ENCODE assay signal across 18 mouse cellular contexts in genomic region chr1:180367626-180368025, GRCm38 (mm10). TPM values are rescaled to one million over a fixed set of nuclear protein-coding genes. Genes with fewer than 3 reads are reported as not detected.
DNase-seq lines count a peak whose midpoint lies in the region; ATAC-seq lines count a peak whose summit lies in the region.
"Had no signal": no experiment of that assay in that cellular context is flagged by ENCODE, and none has a peak within 500 bp of the region (broad histone marks: within the 10 kb centered on the region; RNA-seq: fewer than 3 reads in every experiment).

No protein-coding gene starts in this region.

- no peak overlapping the region for H3K4me3 ChIP-seq in hindbrain, embryonic 10.5 days
- H3K4me3 ChIP-seq in hindbrain, embryonic 11.5 days (ENCODE audit: low read depth, low read length): no peak overlapping the region
- no peak overlapping the region for H3K4me3 ChIP-seq in liver, embryonic 12.5 days
- no peak overlapping the region for H3K4me3 ChIP-seq in hindbrain, embryonic 16.5 days (ENCODE audit: low read length)
- H3K4me3 ChIP-seq: embryonic facial prominence, embryonic 15.5 days; heart, embryonic 12.5 days; limb, embryonic 15.5 days; midbrain, embryonic 10.5 days had no signal

- no peak for ATAC-seq in hindbrain, embryonic 11.5 days (ENCODE audit: low FRiP score)
- ATAC-seq in liver, embryonic 12.5 days: no peak
- no peak for ATAC-seq in hindbrain, embryonic 16.5 days
- ATAC-seq: activated CD4-positive, CD25-positive, alpha-beta regulatory T cell, adult 4 months had no signal

- 78% methylated on average over 3 of the region's 3 CpGs for WGBS in hindbrain, embryonic 10.5 days
- 72% methylated on average over 3 of the region's 3 CpGs for WGBS in hindbrain, embryonic 11.5 days
- 60% methylated on average over 3 of the region's 3 CpGs for WGBS in liver, embryonic 12.5 days (ENCODE audit: insufficient replicate concordance)
- WGBS in hindbrain, embryonic 16.5 days: 45% methylated on average over 3 of the region's 3 CpGs

- H3K27me3 ChIP-seq in hindbrain, embryonic 10.5 days (ENCODE audit: insufficient read depth, poor library complexity, severe bottlenecking): peaks cover 6% of the 10 kb centered on the region; the same call in 1 of the 2 replicates
- no peaks in the 10 kb centered on the region for H3K27me3 ChIP-seq in hindbrain, embryonic 11.5 days (ENCODE audit: control insufficient read depth, insufficient read depth, low read length)
- H3K27me3 ChIP-seq in liver, embryonic 12.5 days (replicated peaks): no peaks in the 10 kb centered on the region
- no peaks in the 10 kb centered on the region for H3K27me3 ChIP-seq in hindbrain, embryonic 16.5 days (replicated peaks; ENCODE audit: control insufficient read depth, insufficient read depth, low read length)
- H3K27me3 ChIP-seq: embryonic facial prominence, embryonic 15.5 days; heart, embryonic 12.5 days; limb, embryonic 15.5 days had no signal

- H3K36me3 ChIP-seq in hindbrain, embryonic 10.5 days: no peaks in the 10 kb centered on the region
- no peaks in the 10 kb centered on the region for H3K36me3 ChIP-seq in hindbrain, embryonic 11.5 days (ENCODE audit: control insufficient read depth, insufficient read depth, low read length)
- H3K36me3 ChIP-seq in liver, embryonic 12.5 days: no peaks in the 10 kb centered on the region
- no peaks in the 10 kb centered on the region for H3K36me3 ChIP-seq in hindbrain, embryonic 16.5 days (ENCODE audit: control insufficient read depth, insufficient read depth, low read length)
- H3K36me3 ChIP-seq: embryonic facial prominence, embryonic 15.5 days; heart, embryonic 12.5 days; limb, embryonic 15.5 days; midbrain, embryonic 10.5 days had no signal

- no peaks in the 10 kb centered on the region for H3K9me3 ChIP-seq in hindbrain, embryonic 10.5 days
- no peaks in the 10 kb centered on the region for H3K9me3 ChIP-seq in hindbrain, embryonic 11.5 days (ENCODE audit: control insufficient read depth, low read length)
- no peaks in the 10 kb centered on the region for H3K9me3 ChIP-seq in liver, embryonic 12.5 days (replicated peaks)
- H3K9me3 ChIP-seq in hindbrain, embryonic 16.5 days (ENCODE audit: control insufficient read depth, low read length): no peaks in the 10 kb centered on the region
- H3K9me3 ChIP-seq: embryonic facial prominence, embryonic 15.5 days; heart, embryonic 12.5 days; limb, embryonic 15.5 days; midbrain, embryonic 10.5 days had no signal

- peaks cover 59% of the 10 kb centered on the region for H3K4me1 ChIP-seq in hindbrain, embryonic 10.5 days (replicated peaks)
- H3K4me1 ChIP-seq in hindbrain, embryonic 11.5 days (replicated peaks; ENCODE audit: control insufficient read depth, insufficient read depth, low read length): 0 out of 2 replicates have a peak, but pooled peaks cover 2% of the 10 kb centered on the region
- H3K4me1 ChIP-seq in liver, embryonic 12.5 days: peaks cover 63% of the 10 kb centered on the region
- H3K4me1 ChIP-seq in hindbrain, embryonic 16.5 days (ENCODE audit: control insufficient read depth, insufficient read depth, low read depth, low read length): peaks cover 35% of the 10 kb centered on the region

- no peak overlapping the region for H3K9ac ChIP-seq in hindbrain, embryonic 11.5 days (ENCODE audit: low read depth, low read length)
- H3K9ac ChIP-seq in liver, embryonic 12.5 days: no peak overlapping the region
- no peak overlapping the region for H3K9ac ChIP-seq in hindbrain, embryonic 16.5 days (ENCODE audit: low read depth, low read length)
- H3K9ac ChIP-seq: embryonic facial prominence, embryonic 15.5 days; heart, embryonic 12.5 days; limb, embryonic 15.5 days had no signal

- H3K4me2 ChIP-seq in hindbrain, embryonic 11.5 days (replicated peaks; ENCODE audit: low read depth, low read length): no peak overlapping the region
- no peak overlapping the region for H3K4me2 ChIP-seq in liver, embryonic 12.5 days
- no peak overlapping the region for H3K4me2 ChIP-seq in hindbrain, embryonic 16.5 days (ENCODE audit: low read length)
- H3K4me2 ChIP-seq: embryonic facial prominence, embryonic 15.5 days; heart, embryonic 12.5 days; limb, embryonic 15.5 days had no signal

- H3K27ac ChIP-seq in hindbrain, embryonic 10.5 days: peak overlapping the region; percentile 54
- H3K27ac ChIP-seq in hindbrain, embryonic 11.5 days (ENCODE audit: low read depth, low read length): no peak overlapping the region
- peak overlapping the region; percentile 4; the same call in 1 of the 2 replicates for H3K27ac ChIP-seq in liver, embryonic 12.5 days
- H3K27ac ChIP-seq in hindbrain, embryonic 16.5 days (ENCODE audit: low read depth, low read length): peak overlapping the region; percentile 58; the same call in 1 of the 2 replicates
- H3K27ac ChIP-seq: limb, embryonic 15.5 days; midbrain, embryonic 10.5 days had no signal

- peak; percentile 64 to 78 for DNase-seq in cerebellum, postnatal 10 days
- DNase-seq in cerebellum, postnatal 36 days: no peak
- no peak for DNase-seq in hindbrain, embryonic 10.5 days (ENCODE audit: low spot score)
- no peak for DNase-seq in hindbrain, embryonic 11.5 days (ENCODE audit: low spot score)
- DNase-seq in liver: no peak
- no peak for DNase-seq in urinary bladder, adult 18-20 months (ENCODE audit: low spot score in 2 of 2)
- DNase-seq: adrenal gland, postnatal 25 days; gastrocnemius, postnatal 14 days; kidney, adult 9 months; lung, postnatal 14 days; retina, postnatal 1 day had no signal

RNA-seq across cellular contexts. Expression of gene Itpkb, which starts 37.3 kb away (rescaled TPM):
- 3.7 and 4.2 TPM in 2 replicates for polyA plus RNA-seq in hindbrain, embryonic 10.5 days (2016; fragmentation: Nextera tagmentation; extraction: Ambion mirVana)
- polyA plus RNA-seq in hindbrain, embryonic 11.5 days (2014; fragmentation: Nextera tagmentation; extraction: Ambion mirVana): 2.9 and 4.3 TPM in 2 replicates
- 4.0 and 4.3 TPM in 2 replicates for polyA plus RNA-seq in liver, embryonic 12.5 days (2016; fragmentation: Nextera tagmentation; extraction: Ambion mirVana)
- 3.8 and 4.0 TPM in 2 replicates for polyA plus RNA-seq in hindbrain, embryonic 16.5 days (2015; fragmentation: Nextera tagmentation; extraction: Ambion mirVana)

Comparison
In these comparisons a context has a peak if more than half of its experiments do, and no peak if none do; other contexts are left out.
1. DNase-seq: peak in cerebellum, postnatal 10 days (2 of 2); none in cerebellum, postnatal 36 days (0 of 2), hindbrain, embryonic 10.5 days (single experiment), hindbrain, embryonic 11.5 days (single experiment), liver (single experiment) and urinary bladder, adult 18-20 months (0 of 2).